8 mouse cellular contexts compared by ENCODE assay signal in the genomic region with DNA sequence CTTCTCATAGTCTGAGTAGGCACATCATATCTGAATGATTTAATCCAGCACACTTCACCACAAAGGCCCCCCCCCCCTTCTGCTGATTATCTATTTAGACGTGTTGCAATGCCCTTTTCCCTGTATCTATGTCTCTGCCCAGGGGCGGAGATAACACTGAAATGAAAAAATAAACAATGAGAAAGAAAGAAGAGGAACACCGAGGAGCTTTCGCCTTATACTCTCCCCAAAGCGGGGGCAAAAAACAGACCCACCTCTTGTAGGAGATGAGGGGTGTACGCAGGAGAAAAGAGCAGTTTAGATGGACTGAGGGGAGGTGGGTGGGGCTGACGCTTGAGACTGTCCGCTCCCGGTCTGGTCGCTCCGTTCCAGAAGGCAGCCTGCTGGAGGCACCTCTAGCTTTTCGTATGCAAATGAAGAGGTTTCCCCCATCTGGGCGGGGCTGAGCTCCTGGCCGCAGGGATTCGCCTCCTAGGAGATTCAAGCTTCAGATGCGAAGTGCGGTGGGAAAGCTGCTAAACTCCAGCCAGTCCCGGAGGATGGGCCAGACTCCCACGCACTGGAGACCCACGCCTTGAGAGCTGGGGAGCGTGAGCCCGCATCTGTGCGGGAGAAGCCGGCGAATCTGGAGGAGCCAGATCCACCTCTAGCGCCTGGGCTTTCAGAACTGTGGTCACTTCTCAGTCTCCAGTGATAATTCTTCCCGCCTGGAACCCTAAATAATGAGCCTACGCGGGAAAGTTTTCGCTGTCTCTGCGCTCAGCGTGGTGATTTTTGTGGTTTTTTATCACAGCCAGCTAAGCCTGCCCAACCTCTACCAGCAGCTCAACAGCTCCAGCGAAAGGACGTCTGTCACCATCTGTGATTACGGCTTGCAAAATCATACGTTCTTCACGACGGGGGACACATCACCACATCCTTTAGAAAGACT. TPM values are rescaled to one million over a fixed set of nuclear protein-coding genes. Genes with fewer than 3 reads are reported as not detected.
A peak's percentile ranks its signal among the peaks of the same experiment; 100 is the strongest.
DNase-seq lines count a peak whose midpoint lies in the region; ATAC-seq and TF ChIP-seq lines count a peak whose summit lies in the region.

No protein-coding gene starts in this region.

- no peak for TF ChIP-seq CTCF in cerebellum, adult 2 months (IDR thresholded peaks at IDR 0.05; ENCODE audit: borderline replicate concordance, insufficient read depth, low read depth, low read length)

- no peaks in the 10 kb centered on the region for H3K9me3 ChIP-seq in hindbrain, embryonic 13.5 days
- H3K9me3 ChIP-seq in megakaryocyte, embryonic 14.5 days, result no peaks in the 10 kb centered on the region

- no peaks in the 10 kb centered on the region for H3K4me1 ChIP-seq in cerebellum, adult 2 months (ENCODE audit: control insufficient read depth, insufficient read depth, low read length)
- peaks cover 33% of the 10 kb centered on the region for H3K4me1 ChIP-seq in hindbrain, embryonic 13.5 days (replicated peaks)
- H3K4me1 ChIP-seq in megakaryocyte, embryonic 14.5 days, result peaks cover 55% of the 10 kb centered on the region

- H3K4me2 ChIP-seq in hindbrain, embryonic 13.5 days, result peak overlapping the region; percentile 95

- H3K9ac ChIP-seq in hindbrain, embryonic 13.5 days, result peak overlapping the region; percentile 74

- intact Hi-C loops in left cerebral cortex, postnatal 14 days (cut with DNase I), result no loop called here

- H3K27me3 ChIP-seq in cerebellum, adult 2 months (ENCODE audit: control insufficient read depth, insufficient read depth, low read length), result peaks cover 2% of the 10 kb centered on the region; the same call in 1 of the 2 replicates
- H3K27me3 ChIP-seq in hindbrain, embryonic 13.5 days, result peaks cover 6% of the 10 kb centered on the region; the same call in 1 of the 2 replicates
- peaks cover 21% of the 10 kb centered on the region for H3K27me3 ChIP-seq in megakaryocyte, embryonic 14.5 days (replicated peaks)

- no peak overlapping the region for H3K27ac ChIP-seq in cerebellum, adult 2 months (ENCODE audit: insufficient read depth, low read length)
- H3K27ac ChIP-seq in hindbrain, embryonic 13.5 days, result no peak overlapping the region

- peak overlapping the region; percentile 25 for H3K4me3 ChIP-seq in cerebellum, adult 2 months (replicated peaks; ENCODE audit: insufficient read depth, low read depth, low read length)
- H3K4me3 ChIP-seq in hindbrain, embryonic 13.5 days, result peak overlapping the region; percentile 52
- H3K4me3 ChIP-seq in megakaryocyte, embryonic 14.5 days (replicated peaks), result peak overlapping the region; percentile 92

- no peaks in the 10 kb centered on the region for H3K36me3 ChIP-seq in hindbrain, embryonic 13.5 days
- peaks cover 9% of the 10 kb centered on the region for H3K36me3 ChIP-seq in megakaryocyte, embryonic 14.5 days (replicated peaks; ENCODE audit: low read length)

- TF ChIP-seq POLR2A in cerebellum, adult 2 months (IDR thresholded peaks at IDR 0.05; ENCODE audit: borderline replicate concordance, insufficient read depth, low read length), result no peak

- DNase-seq in cerebellum, adult 11 months, result peak; percentile 1
- no peak for DNase-seq in cerebellum, adult 9-10 months
- DNase-seq in cerebellum, adult 2 months, result peak; percentile 16 to 25
- DNase-seq in frontal cortex, postnatal 36 days (ENCODE audit: low spot score in 2 of 2), result peak; percentile 53 to 54
- peak; percentile 40 to 56 for DNase-seq in left cerebral cortex, postnatal 14 days (ENCODE audit: low spot score in 2 of 2)
- DNase-seq in right cerebral cortex, postnatal 10 days (ENCODE audit: low spot score in 2 of 2), result peak; percentile 60 to 62

- peak; percentile 74 for ATAC-seq in hindbrain, embryonic 13.5 days (ENCODE audit: low FRiP score)

- under 1% methylated on average over 38 of the region's 38 CpGs for WGBS in cerebellum, adult 2 months
- WGBS in hindbrain, embryonic 13.5 days, result under 1% methylated on average over 38 of the region's 38 CpGs

RNA-seq across cellular contexts. Expression of a gene that starts 57.9 kb away (rescaled TPM):
- 2.3 and 2.5 TPM in 2 replicates for polyA plus RNA-seq in cerebellum, adult 2 months (2012; rRNA removed)
- 4.5 and 6.4 TPM in 2 replicates for polyA plus RNA-seq in hindbrain, embryonic 13.5 days (2015; fragmentation: Nextera tagmentation; extraction: Ambion mirVana)
- 10 to 100 TPM; 10.7 to 12.9 TPM for total RNA-seq in left cerebral cortex, postnatal 14 days (2021)
- polyA plus RNA-seq in megakaryocyte, embryonic 14.5 days (2012; ENCODE audit: insufficient read depth, low replicate concordance), result 0.41 and 0.82 TPM in 2 replicates

Comparison
In these comparisons a context has a peak if more than half of its experiments do, and no peak if none do; other contexts are left out.
1. H3K4me3 ChIP-seq: peak in every context shown above with its lines; median percentile 92 in megakaryocyte, embryonic 14.5 days; 52 in hindbrain, embryonic 13.5 days; 25 in cerebellum, adult 2 months.